Mouse (Mus musculus) adrenal gland, postnatal 14 days (tissue): ENCODE measurements around the gene Insl3. TPM values are rescaled to one million over a fixed set of nuclear protein-coding genes. Genes with fewer than 3 reads are reported as not detected.

Source experiments
- DNase-seq: peaks from one replicate; pipeline ENCODE4 v3.0.0; 2021; ENCODE audit warnings: mixed read lengths
- long read RNA-seq, 2 experiments: library from polyadenylated mRNA; stranded (forward); transcript quantifications; one replicate each; pipeline ENCODE4 v2.0.0; 2021
- total RNA-seq: library from RNA; stranded (reverse); gene quantifications from 2 replicates; pipeline ENCODE4 v1.2.3, GENCODE M21; 2021

Insl3 gene
- 8.0 and 9.8 TPM in 2 replicates for total RNA-seq
- long read RNA-seq, experiment 1: 0 reads
- long read RNA-seq, experiment 2: 0 reads

- no peak for DNase-seq
Measured at GRCm38 (mm10) chr8:71689028-71689427, at the start of gene Insl3. Insl3 (plus strand) TSS chr8:71689214.

GRCm38 (mm10) chr8:71639318-71639717 is 49.7 kb upstream of the Insl3 start:
- no peak for DNase-seq

GRCm38 (mm10) chr8:71645510-71645909 is 43.5 kb upstream of the Insl3 start:
- DNase-seq: no peak

- peak; percentile 71 for DNase-seq
Measured at GRCm38 (mm10) chr8:71654600-71654999, 34.4 kb upstream of the Insl3 start.

GRCm38 (mm10) chr8:71657816-71658215 is 31.2 kb upstream of the Insl3 start:
- no peak for DNase-seq

DNA sequence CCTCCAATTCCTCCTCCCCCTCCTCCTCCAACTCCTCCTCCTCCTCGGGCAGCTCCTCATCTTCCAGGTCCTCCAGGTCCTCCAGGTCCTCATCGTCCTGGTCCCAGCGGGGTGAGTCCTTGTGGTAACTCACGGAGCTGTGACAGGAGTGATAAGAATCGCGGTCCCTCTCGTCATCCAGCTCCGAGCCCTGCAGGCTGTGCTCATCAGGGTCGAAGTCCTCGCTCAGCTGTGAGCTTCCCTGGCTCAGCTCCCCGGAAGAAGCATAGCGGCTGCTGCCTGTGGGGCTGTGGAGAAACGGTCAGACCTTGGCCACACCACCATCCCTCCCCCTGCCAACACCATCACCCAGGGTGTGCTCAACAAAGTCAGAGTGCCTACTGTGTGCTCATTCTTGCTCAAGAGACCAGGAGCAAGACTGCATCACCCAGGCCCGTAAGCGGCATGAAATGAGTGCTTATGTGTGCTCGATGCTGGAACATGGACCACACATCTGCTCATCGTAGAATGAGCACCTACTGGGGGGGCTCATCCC is 30.4 kb upstream of the Insl3 start:
- DNase-seq: peak; percentile 63

GRCm38 (mm10) chr8:71659751-71660150 is 29.3 kb upstream of the Insl3 start:
- no peak for DNase-seq

- peak; percentile 91 for DNase-seq
Measured at GRCm38 (mm10) chr8:71660325-71661120, 28.5 kb upstream of the Insl3 start.

DNA sequence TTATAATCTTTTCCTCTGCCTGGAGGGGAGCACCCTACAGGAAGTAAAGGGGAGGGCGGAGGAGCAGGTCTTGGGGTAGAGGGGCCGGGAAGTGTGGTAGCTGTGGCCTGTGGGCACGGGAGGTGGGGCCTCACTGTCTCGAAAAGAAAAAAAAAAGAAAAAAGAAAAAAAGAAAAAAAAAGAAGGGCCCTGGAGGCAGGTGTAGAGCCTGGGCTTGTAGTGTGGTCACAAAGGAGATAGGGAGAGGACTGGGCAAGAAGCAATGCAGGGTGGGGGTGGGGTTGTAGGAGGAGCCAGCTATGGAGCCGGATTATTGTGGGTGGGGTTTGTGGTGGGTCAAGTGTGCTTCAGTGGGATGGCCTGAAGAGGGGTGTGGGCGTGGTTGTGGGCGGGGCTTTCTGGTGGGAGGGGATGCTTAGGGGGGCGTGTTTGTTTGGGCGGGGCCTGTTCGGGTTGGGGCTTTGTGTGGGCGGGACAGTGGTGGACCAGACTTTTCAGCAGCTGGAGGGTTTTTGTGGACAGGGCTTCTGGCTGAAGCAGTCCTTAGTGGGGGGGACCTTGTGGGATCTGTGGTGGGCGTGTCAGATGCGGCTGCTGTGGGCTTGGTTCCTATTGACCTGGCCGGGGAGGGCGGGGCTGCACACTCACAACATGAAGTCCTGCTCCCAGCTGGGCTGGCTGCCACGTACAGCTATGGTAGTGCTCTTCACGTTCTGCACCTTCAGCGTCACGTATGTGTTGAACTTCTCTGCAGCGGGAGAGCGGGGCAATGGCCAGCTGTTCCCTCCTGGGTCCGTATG is 23.5 kb upstream of the Insl3 start:
- peak; percentile 89 for DNase-seq

GRCm38 (mm10) chr8:71666855-71667254 is 22.2 kb upstream of the Insl3 start:
- DNase-seq: no peak

- no peak for DNase-seq
Measured at GRCm38 (mm10) chr8:71667256-71667655, 21.8 kb upstream of the Insl3 start.

DNA sequence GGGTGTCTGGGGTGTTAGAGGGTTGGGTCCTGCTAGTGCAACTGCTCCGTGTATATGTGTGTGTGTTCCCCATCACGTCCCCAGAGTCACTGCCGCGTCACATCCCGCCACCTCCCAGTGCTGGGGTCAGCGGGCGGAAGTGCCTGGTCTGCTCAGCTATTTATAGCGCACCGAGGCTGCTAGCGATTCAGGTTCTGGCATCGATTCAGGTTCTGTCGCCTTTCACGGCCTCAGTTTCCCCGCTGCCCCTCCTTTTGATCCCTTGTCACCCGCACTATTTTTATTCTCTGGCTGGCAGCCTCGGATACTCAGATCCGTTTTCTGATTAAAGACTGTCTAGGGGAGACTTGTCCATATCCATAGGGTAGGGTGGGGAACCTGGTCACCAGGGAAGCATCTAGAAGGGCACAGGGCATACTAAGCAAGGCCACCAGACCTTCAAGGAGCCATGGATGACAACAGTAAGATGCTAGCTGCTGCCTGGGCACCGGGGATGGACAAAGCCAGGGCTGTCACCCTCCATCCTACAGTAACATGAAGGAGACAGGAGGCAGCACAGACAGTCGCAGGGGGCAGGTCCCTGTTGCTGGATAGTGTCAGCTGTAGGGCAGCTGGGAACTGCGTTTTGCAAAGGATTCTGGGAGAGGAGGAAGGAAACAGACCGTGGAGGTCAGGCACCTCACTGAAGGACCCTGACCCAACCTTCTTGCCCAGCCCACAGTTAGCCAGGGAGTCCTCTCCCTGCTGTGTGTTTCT is 20.6 kb upstream of the Insl3 start:
- DNase-seq: peak; percentile 70

DNA sequence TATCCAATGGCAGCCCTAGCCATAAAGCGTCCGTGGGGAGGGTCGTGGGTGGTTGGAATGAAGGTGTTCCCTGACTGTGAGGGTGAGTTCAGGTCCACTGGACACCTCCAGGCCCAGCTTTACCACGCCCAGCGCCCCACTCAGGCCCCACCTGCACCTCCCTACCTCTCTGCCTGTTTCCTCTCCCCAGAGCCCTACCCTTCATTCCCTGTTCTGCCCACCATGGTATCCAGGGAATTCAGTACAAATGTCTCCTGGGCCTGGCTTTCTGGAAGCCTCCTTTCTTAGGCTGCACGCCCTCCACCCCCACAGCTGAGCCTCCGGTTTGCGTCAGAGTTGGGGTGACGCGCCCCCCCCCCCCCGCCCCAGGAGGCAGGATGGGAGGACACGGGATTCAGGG is 18.8 kb upstream of the Insl3 start:
- no peak for DNase-seq

DNA sequence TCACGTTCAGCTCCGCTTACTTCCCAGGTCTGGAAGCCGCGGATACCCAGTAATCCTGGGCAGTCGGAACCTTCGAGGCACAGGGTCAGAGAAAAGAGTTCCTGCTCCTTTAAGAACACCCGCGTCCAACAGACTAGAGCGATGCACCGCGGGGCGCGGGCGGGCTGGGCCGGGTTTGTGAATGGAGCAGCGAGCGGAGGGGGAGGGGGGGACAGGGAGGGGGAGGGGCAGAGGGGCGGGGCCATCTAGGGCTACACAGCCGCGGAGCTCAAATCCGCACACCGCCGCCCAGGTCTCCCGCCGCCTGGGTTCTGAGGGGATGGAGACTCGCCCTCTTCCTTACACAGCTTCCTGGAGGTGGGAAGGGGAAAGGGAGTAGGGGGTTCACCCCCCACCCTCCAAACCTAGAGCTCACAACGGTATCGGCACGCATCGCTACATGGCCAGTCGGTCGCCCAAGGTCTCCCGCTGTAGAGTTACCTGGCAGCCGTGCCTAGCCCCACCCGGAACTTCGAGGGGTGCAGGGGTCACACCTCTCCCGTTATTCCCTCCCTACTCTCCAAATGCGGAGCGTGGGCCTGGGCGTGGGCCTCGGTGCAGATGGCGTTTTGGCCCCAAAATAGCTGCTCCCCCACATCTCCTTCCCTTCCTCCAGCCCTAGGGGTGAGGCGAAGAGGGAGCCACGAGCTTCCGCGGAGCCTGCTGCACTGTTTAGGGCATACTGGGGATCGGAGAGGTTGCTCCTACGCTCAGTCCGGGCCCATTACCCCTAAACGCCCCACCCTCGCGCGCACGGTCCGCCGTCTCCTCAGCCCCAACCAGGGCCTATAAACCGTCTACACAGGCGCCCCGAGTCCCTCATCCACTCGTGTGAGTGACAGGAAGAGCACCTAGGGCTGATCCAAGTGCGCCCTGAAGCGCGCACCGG is 18.1 kb upstream of the Insl3 start:
- peak; percentile 76 for DNase-seq

DNA sequence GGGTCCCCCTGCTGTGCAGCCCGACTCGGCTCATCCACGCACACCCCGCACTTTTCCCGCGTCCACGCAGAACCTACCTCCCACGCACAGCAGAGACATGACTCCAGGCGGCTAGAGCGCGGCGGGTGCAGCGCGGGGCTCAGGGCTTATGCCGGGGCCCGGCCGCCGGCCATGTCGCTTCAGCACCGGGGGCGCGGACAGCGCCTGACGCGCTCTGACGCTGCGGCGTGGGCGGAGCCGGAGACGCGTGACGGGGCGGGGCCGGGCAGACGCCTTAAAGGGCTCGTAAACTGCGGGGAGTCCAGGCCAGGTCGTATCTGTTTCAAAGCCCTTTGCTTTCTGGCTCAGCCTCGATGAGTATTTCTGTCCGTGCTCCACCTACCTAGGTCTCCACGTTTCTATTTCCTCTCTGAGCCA is 17.5 kb upstream of the Insl3 start, which contains the start of gene Unc13a:
Gene Unc13a, minus strand, starts transcription at position 209 of the 417 bp plus-strand sequence.
- DNase-seq: peak; percentile 95

DNA sequence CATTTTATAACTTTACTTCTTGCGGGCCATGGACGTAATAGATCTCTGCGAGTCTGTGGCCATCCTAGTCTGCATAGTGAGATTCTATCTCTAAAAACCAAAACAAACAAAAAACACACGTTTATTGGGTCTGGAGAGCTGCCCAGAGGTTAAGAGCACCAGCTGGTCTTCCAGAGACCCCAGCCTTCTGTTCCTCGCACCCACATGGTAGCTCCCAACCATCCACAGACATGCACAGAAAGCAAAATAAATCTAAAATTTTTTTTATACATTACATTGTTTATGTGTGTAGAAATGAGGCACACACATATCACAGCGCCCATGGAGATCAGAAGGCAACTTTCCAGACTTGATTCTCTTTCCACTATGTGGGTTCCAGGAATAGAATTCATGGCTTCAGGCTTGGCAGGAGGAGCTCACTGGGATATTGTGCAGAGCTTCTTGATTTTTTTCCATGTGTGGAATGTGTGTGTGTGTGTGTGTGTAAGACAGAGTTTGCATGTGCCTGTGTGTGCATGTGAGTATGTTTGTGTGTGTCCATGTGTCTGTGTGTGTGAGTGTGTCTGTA is 16.8 kb upstream of the Insl3 start:
- DNase-seq: no peak

GRCm38 (mm10) chr8:71674071-71674470 is 14.9 kb upstream of the Insl3 start:
- no peak for DNase-seq

DNA sequence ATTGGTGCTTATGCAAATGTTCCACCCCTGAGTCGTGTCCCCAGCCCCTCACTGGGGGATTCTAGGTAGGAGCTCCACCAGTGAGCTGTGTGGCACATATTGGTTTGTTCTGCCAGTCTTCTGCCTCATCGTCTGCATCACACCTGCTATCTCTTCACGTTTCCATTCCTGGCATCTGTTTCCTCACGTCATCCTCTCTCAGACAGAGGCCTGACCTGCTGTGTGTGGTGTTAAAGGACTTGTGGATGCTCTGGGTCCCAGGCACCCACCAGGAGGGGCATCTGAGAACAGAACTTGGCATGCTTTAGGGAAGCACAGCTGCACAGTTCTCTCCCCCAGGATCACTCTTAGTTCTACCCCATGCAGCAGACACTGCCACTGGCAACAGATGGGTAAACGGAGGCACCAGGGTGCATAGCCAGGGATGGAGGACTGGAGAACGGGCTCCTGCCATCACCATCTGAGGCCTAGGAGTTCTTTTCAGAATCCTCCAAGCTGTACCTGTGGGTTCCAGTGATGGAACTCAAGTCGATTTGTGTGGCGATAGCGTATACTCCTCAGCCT is 13.5 kb upstream of the Insl3 start:
- DNase-seq: no peak

DNA sequence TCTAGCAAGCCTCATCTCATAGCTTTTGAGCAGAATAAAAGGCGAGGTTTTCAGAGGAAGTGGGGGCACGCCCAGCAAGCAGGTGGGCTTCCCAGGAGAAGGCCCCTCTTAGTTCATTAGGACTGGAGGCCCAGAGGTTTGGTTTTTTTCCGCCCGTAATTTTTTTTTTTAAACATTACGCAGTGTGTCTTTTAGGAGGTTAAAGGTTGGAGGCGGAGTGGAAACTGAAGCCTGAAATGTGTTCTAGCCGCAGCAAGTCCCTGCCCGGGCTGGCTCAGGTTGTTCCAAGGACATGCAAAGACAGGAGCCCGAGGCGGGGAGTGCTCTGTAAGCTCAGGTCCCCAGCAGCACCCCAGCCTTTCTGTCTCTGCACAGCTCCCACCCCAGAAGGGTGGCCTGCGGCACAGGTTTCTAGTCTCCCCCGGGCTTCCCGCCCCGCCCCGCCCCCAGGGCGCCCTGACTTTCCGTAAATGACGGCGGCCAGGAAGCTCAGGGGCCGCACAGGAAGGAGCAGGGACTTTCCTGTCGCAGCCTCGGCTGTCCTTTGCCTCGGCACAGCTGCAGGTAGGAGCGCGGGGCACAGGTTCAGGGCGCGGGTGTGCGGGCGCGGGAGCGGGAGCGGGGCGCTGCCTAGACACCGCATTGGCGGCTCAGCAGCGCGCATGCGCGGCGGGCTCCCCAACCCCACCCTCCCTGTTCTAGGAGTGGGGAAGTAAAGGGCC is 12.8 kb upstream of the Insl3 start, which contains the start of gene Jak3:
Gene Jak3, plus strand, starts transcription at position 277 of the 722 bp plus-strand sequence.
- DNase-seq: peak; percentile 71

- DNase-seq: no peak
Measured at GRCm38 (mm10) chr8:71676803-71677202, 12.2 kb upstream of the Insl3 start.
